Mouse (Mus musculus): Measurements from ENCODE around the gene Tbk1.

- TF ChIP-seq CTCF (IDR thresholded peaks at IDR 0.05; ENCODE audit: low read depth) (no peak), EP300 (IDR thresholded peaks at IDR 0.05; ENCODE audit: low read depth) (no peak)
These were observed 66.9 kb downstream of the Tbk1 start for GRCm38 (mm10) chr10:121519710-121520109.

Data from liver, postnatal 0 days (tissue).